Mouse (Mus musculus): ENCODE measurements at regions not wholly inside any gene's neighbourhood (a gene's known extent, or its start where the extent isn't known, plus 50 kb on each side); places are given as distances from the start of the nearest gene placed in this dataset.

GRCm38 (mm10) chr16:78688251-78688650 is 111.7 kb upstream of the D16Ertd472e start:
- H3K27ac ChIP-seq = no peak overlapping the region
- no peaks in the 10 kb centered on the region for H3K4me1 ChIP-seq
- H3K9me3 ChIP-seq = no peaks in the 10 kb centered on the region
- no peaks in the 10 kb centered on the region for H3K27me3 ChIP-seq (ENCODE audit: poor library complexity, severe bottlenecking)
- H3K36me3 ChIP-seq (replicated peaks) = no peaks in the 10 kb centered on the region
- no peak for DNase-seq (ENCODE audit: extremely low spot score, low spot score)
- no peak overlapping the region for H3K4me3 ChIP-seq

GRCm38 (mm10) chr16:78685160-78685559 is 108.7 kb upstream of the D16Ertd472e start:
- Histone ChIP-seq H3K4me1 (no peaks in the 10 kb centered on the region), H3K4me3 (no peak overlapping the region), H3K36me3 (replicated peaks) (no peaks in the 10 kb centered on the region), H3K27me3 (ENCODE audit: poor library complexity, severe bottlenecking) (no peaks in the 10 kb centered on the region), H3K27ac (no peak overlapping the region), H3K9me3 (no peaks in the 10 kb centered on the region)
- WGBS = 68% methylated on average over 1 of the region's 1 CpGs
- DNase-seq (ENCODE audit: extremely low spot score, low spot score) = no peak

- no peak overlapping the region for H3K27ac ChIP-seq
- no peaks in the 10 kb centered on the region for H3K4me1 ChIP-seq
- no peak for DNase-seq (ENCODE audit: extremely low spot score, low spot score)
- 95% methylated on average over 8 of the region's 8 CpGs for WGBS
- H3K9me3 ChIP-seq = no peaks in the 10 kb centered on the region
- no peak overlapping the region for H3K4me3 ChIP-seq
- no peaks in the 10 kb centered on the region for H3K27me3 ChIP-seq (ENCODE audit: poor library complexity, severe bottlenecking)
- H3K36me3 ChIP-seq (replicated peaks) = no peaks in the 10 kb centered on the region
Measured at GRCm38 (mm10) chr16:78684031-78684430, 107.5 kb upstream of the D16Ertd472e start.

GRCm38 (mm10) chr16:78661126-78661525 is 84.6 kb upstream of the D16Ertd472e start:
- no peaks in the 10 kb centered on the region for H3K9me3 ChIP-seq
- H3K27ac ChIP-seq = no peak overlapping the region
- H3K36me3 ChIP-seq (replicated peaks) = no peaks in the 10 kb centered on the region
- WGBS = 83% methylated on average over 7 of the region's 7 CpGs
- H3K4me1 ChIP-seq = no peaks in the 10 kb centered on the region
- no peak for DNase-seq (ENCODE audit: extremely low spot score, low spot score)
- H3K4me3 ChIP-seq = no peak overlapping the region
- H3K27me3 ChIP-seq (ENCODE audit: poor library complexity, severe bottlenecking) = no peaks in the 10 kb centered on the region

- Histone ChIP-seq H3K27ac (no peak overlapping the region), H3K27me3 (ENCODE audit: poor library complexity, severe bottlenecking) (no peaks in the 10 kb centered on the region), H3K36me3 (replicated peaks) (no peaks in the 10 kb centered on the region)
Measured at GRCm38 (mm10) chr16:78644710-78645109, 68.2 kb upstream of the D16Ertd472e start.

GRCm38 (mm10) chr16:78641717-78642116 is 65.2 kb upstream of the D16Ertd472e start:
- Histone ChIP-seq H3K9me3 (no peaks in the 10 kb centered on the region), H3K27me3 (ENCODE audit: poor library complexity, severe bottlenecking) (no peaks in the 10 kb centered on the region), H3K36me3 (replicated peaks) (no peaks in the 10 kb centered on the region), H3K4me1 (no peaks in the 10 kb centered on the region), H3K27ac (no peak overlapping the region), H3K4me3 (no peak overlapping the region)
- DNase-seq (ENCODE audit: extremely low spot score, low spot score) = no peak
- 78% methylated on average over 5 of the region's 5 CpGs for WGBS

More at GRCm38 (mm10) chr16:78644710-78645109, 68.2 kb upstream of the D16Ertd472e start:
- Histone ChIP-seq H3K4me1 (no peaks in the 10 kb centered on the region), H3K9me3 (no peaks in the 10 kb centered on the region), H3K4me3 (no peak overlapping the region)
- DNase-seq (ENCODE audit: extremely low spot score, low spot score) = no peak
- 0% methylated on average over 1 of the region's 1 CpGs for WGBS

GRCm38 (mm10) chr16:78641205-78641604 is 64.7 kb upstream of the D16Ertd472e start:
- WGBS = 81% methylated on average over 3 of the region's 3 CpGs
- no peak for DNase-seq (ENCODE audit: extremely low spot score, low spot score)

GRCm38 (mm10) chr16:78637452-78637851 is 60.9 kb upstream of the D16Ertd472e start:
- H3K27me3 ChIP-seq (ENCODE audit: poor library complexity, severe bottlenecking) = peaks cover 7% of the 10 kb centered on the region; the same call in 1 of the 2 replicates
- H3K4me1 ChIP-seq = no peaks in the 10 kb centered on the region
- no peak overlapping the region for H3K27ac ChIP-seq
- no peak for DNase-seq (ENCODE audit: extremely low spot score, low spot score)
- 91% methylated on average over 6 of the region's 6 CpGs for WGBS
- H3K4me3 ChIP-seq = no peak overlapping the region
- no peaks in the 10 kb centered on the region for H3K36me3 ChIP-seq (replicated peaks)
- H3K9me3 ChIP-seq = no peaks in the 10 kb centered on the region

More at GRCm38 (mm10) chr16:78641205-78641604, 64.7 kb upstream of the D16Ertd472e start:
- Histone ChIP-seq H3K36me3 (replicated peaks) (no peaks in the 10 kb centered on the region), H3K4me3 (no peak overlapping the region), H3K27me3 (ENCODE audit: poor library complexity, severe bottlenecking) (peaks cover 1% of the 10 kb centered on the region; the same call in 1 of the 2 replicates), H3K27ac (no peak overlapping the region), H3K4me1 (no peaks in the 10 kb centered on the region), H3K9me3 (no peaks in the 10 kb centered on the region)

GRCm38 (mm10) chr16:78637015-78637414 is 60.5 kb upstream of the D16Ertd472e start:
- Histone ChIP-seq H3K4me1 (no peaks in the 10 kb centered on the region), H3K27me3 (ENCODE audit: poor library complexity, severe bottlenecking) (peaks cover 7% of the 10 kb centered on the region; the same call in 1 of the 2 replicates), H3K36me3 (replicated peaks) (no peaks in the 10 kb centered on the region), H3K9me3 (no peaks in the 10 kb centered on the region), H3K27ac (no peak overlapping the region), H3K4me3 (no peak overlapping the region)
- DNase-seq (ENCODE audit: extremely low spot score, low spot score) = no peak
- 55% methylated on average over 5 of the region's 5 CpGs for WGBS

GRCm38 (mm10) chr16:78635774-78636173 is 59.3 kb upstream of the D16Ertd472e start:
- Histone ChIP-seq H3K27me3 (ENCODE audit: poor library complexity, severe bottlenecking) (peaks cover 7% of the 10 kb centered on the region; the same call in 1 of the 2 replicates), H3K36me3 (replicated peaks) (no peaks in the 10 kb centered on the region), H3K9me3 (no peaks in the 10 kb centered on the region), H3K4me1 (no peaks in the 10 kb centered on the region), H3K4me3 (no peak overlapping the region), H3K27ac (no peak overlapping the region)
- WGBS = 88% methylated on average over 5 of the region's 5 CpGs
- DNase-seq (ENCODE audit: extremely low spot score, low spot score) = no peak

- Histone ChIP-seq H3K4me1 (no peaks in the 10 kb centered on the region), H3K27ac (no peak overlapping the region), H3K4me3 (no peak overlapping the region), H3K9me3 (no peaks in the 10 kb centered on the region), H3K27me3 (ENCODE audit: poor library complexity, severe bottlenecking) (peaks cover 7% of the 10 kb centered on the region; the same call in 1 of the 2 replicates), H3K36me3 (replicated peaks) (no peaks in the 10 kb centered on the region)
- 23% methylated on average over 8 of the region's 8 CpGs for WGBS
- DNase-seq (ENCODE audit: extremely low spot score, low spot score) = peak; percentile 67
Measured at GRCm38 (mm10) chr16:78635257-78635656, 58.7 kb upstream of the D16Ertd472e start.

GRCm38 (mm10) chr16:78631797-78632196 is 55.3 kb upstream of the D16Ertd472e start:
- H3K36me3 ChIP-seq (replicated peaks) = no peaks in the 10 kb centered on the region

GRCm38 (mm10) chr16:78626803-78627202 is 50.3 kb upstream of the D16Ertd472e start:
- Histone ChIP-seq H3K27me3 (ENCODE audit: poor library complexity, severe bottlenecking) (no peaks in the 10 kb centered on the region), H3K27ac (no peak overlapping the region), H3K4me1 (no peaks in the 10 kb centered on the region), H3K4me3 (no peak overlapping the region), H3K36me3 (replicated peaks) (no peaks in the 10 kb centered on the region), H3K9me3 (no peaks in the 10 kb centered on the region)
- no peak for DNase-seq (ENCODE audit: extremely low spot score, low spot score)
- WGBS = 86% methylated on average over 2 of the region's 2 CpGs

More at GRCm38 (mm10) chr16:78631797-78632196, 55.3 kb upstream of the D16Ertd472e start:
- 86% methylated on average over 5 of the region's 5 CpGs for WGBS
- Histone ChIP-seq H3K4me1 (no peaks in the 10 kb centered on the region), H3K9me3 (no peaks in the 10 kb centered on the region), H3K4me3 (no peak overlapping the region), H3K27ac (no peak overlapping the region), H3K27me3 (ENCODE audit: poor library complexity, severe bottlenecking) (peaks cover 7% of the 10 kb centered on the region; the same call in 1 of the 2 replicates)
- no peak for DNase-seq (ENCODE audit: extremely low spot score, low spot score)
